Mouse (Mus musculus): Measurements from ENCODE around the gene Pcid2.

GRCm38 (mm10) chr8:13109416-13109960 is 4.2 kb upstream of the Pcid2 start:
- TF ChIP-seq CTCF (IDR thresholded peaks at IDR 0.05; ENCODE audit: low read depth) (no peak), EP300 (IDR thresholded peaks at IDR 0.05; ENCODE audit: low read depth) (no peak)

Data from liver, postnatal 0 days (tissue).